Mouse (Mus musculus): ENCODE results near the gene Sfmbt2. TPM values are rescaled to one million over a fixed set of nuclear protein-coding genes. Genes with fewer than 3 reads are reported as not detected.

Sfmbt2 gene
- total and polyA plus RNA-seq, 3 experiments, result 0.06 to 0.39 (median 0.25) TPM

GRCm38 (mm10) chr2:10372776-10373507, 2.6 kb downstream of the Sfmbt2 start:
- H3K79me2 ChIP-seq (replicated peaks; ENCODE audit: control insufficient read depth, insufficient read depth, low read length), result no peaks in the 10 kb centered on the region
- DNase-seq, result peak in 1 of 2 experiments; percentile 34
- TF ChIP-seq CTCF (IDR thresholded peaks at IDR 0.05) (no peak), EP300 (IDR thresholded peaks at IDR 0.05; ENCODE audit: insufficient read depth, low read depth, low read length) (no peak), POLR2A (IDR thresholded peaks at IDR 0.05; ENCODE audit: insufficient read depth, low read depth, low read length) (no peak)
- H3K4me1 ChIP-seq (ENCODE audit: control insufficient read depth, insufficient read depth, low read length), result peaks cover 5% of the 10 kb centered on the region
- no peak overlapping the region for H3K9ac ChIP-seq (ENCODE audit: low read depth, low read length)
- no peaks in the 10 kb centered on the region for H3K36me3 ChIP-seq (ENCODE audit: control insufficient read depth, insufficient read depth, low read length)
- H3K27me3 ChIP-seq (ENCODE audit: control insufficient read depth, insufficient read depth, low read length), result peaks cover 23% of the 10 kb centered on the region
- WGBS, result under 1% methylated on average over 33 of the region's 35 CpGs
- intact Hi-C loops (cut with DNase I), result no loop called here
- peak overlapping the region; percentile 52 for H3K4me3 ChIP-seq
- no peak overlapping the region for H3K27ac ChIP-seq

DNA sequence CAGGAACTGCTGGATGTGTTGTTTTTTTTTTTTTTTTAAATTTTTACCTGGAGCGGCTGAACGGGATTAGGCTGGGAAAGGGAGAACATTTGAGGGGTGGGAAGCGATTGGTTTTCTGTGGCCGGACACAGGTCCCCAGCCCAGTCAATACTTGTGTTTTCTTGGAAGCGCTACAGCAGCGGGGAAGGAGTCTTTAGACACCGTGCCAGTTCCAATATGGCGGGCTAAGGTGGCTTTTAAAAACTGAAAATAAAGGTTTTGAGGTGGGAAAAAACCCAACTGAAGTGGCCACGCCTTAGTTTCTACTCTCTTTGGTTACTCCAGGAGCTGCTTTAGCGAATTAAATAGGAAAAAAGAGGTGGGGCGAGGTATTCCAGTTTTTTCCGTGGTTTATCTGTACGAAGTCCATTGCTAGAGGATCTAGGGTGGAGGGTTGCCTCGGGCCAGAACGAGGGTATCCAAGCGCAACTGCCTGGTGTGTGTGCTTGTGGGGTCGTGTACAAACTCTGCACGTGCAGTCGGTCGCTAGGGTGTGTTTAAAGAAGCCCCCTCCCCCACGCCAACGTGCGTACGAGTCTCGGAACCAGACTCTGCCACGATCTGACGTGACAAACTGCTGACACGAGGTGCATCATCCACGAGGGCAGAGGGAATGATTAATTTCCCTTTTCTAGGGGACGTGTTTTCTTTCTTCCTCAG, 3.3 kb downstream of the Sfmbt2 start:
- Histone ChIP-seq H3K36me3 (ENCODE audit: control insufficient read depth, insufficient read depth, low read length) (no peaks in the 10 kb centered on the region), H3K9ac (ENCODE audit: low read depth, low read length) (no peak overlapping the region), H3K27me3 (ENCODE audit: control insufficient read depth, insufficient read depth, low read length) (peaks cover 23% of the 10 kb centered on the region), H3K79me2 (replicated peaks; ENCODE audit: control insufficient read depth, insufficient read depth, low read length) (no peaks in the 10 kb centered on the region), H3K4me3 (peak overlapping the region; percentile 52), H3K4me1 (ENCODE audit: control insufficient read depth, insufficient read depth, low read length) (peaks cover 5% of the 10 kb centered on the region), H3K27ac (no peak overlapping the region)
- intact Hi-C loops (cut with DNase I), result no loop called here
- peak in 1 of 2 experiments; percentile 22 for DNase-seq
- 1% methylated on average over 30 of the region's 30 CpGs for WGBS
- TF ChIP-seq CTCF (IDR thresholded peaks at IDR 0.05), result no peak
- TF ChIP-seq EP300 (IDR thresholded peaks at IDR 0.05; ENCODE audit: insufficient read depth, low read depth, low read length), result no peak
- no peak for TF ChIP-seq POLR2A (IDR thresholded peaks at IDR 0.05; ENCODE audit: insufficient read depth, low read depth, low read length)

DNA sequence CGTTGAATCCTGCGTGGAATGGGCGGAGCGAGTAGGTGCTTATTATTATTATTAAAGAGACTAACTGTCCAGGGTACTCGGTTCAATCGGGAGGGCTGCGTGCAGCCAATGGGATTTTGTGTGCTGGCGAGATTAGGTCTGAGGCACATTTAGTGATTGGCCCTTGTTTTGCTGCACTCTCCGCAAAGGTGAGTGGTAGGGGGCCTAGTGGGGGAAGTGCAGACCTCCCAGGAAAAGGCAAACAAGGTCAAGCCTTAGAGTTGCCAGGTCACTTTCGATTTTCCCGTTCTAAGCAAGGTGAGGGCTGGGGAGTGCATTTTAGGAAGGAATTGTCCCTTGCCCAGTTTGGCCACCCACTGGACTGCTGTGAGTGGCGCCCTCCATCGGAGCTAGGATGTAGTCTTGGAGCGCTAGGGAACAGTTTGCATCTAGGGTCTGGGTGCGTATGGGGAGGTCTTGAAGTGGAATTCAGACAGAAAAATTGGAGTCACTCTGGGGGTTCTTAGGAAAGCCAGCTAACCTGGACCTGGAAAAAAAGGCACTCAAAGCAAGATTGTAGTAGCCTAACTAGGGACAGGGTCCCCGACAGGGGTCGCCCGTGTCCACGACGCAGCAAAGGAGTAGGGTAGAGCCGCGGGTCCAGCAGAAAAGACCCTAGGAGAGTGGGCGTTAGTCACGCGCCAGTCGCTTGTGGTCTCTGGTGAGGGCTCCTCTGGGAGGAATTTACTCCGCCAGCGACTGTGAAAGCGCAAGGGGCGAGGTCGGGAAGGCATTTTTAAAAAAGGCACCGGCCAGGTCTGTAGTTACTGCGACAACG, 4.1 kb downstream of the Sfmbt2 start:
- TF ChIP-seq CTCF (IDR thresholded peaks at IDR 0.05) (peak; percentile 45), EP300 (IDR thresholded peaks at IDR 0.05; ENCODE audit: insufficient read depth, low read depth, low read length) (no peak)
- intact Hi-C loops (cut with DNase I), result no loop called here

GRCm38 (mm10) chr2:10375024-10375372, 4.7 kb downstream of the Sfmbt2 start:
- Histone ChIP-seq H3K79me2 (replicated peaks; ENCODE audit: control insufficient read depth, insufficient read depth, low read length) (no peaks in the 10 kb centered on the region), H3K4me1 (ENCODE audit: control insufficient read depth, insufficient read depth, low read length) (peaks cover 5% of the 10 kb centered on the region), H3K27me3 (ENCODE audit: control insufficient read depth, insufficient read depth, low read length) (peaks cover 21% of the 10 kb centered on the region), H3K4me3 (peak overlapping the region; percentile 52), H3K9ac (ENCODE audit: low read depth, low read length) (no peak overlapping the region), H3K27ac (no peak overlapping the region), H3K36me3 (ENCODE audit: control insufficient read depth, insufficient read depth, low read length) (no peaks in the 10 kb centered on the region)
- intact Hi-C loops (cut with DNase I), result no loop called here
- DNase-seq, result peak in 1 of 2 experiments; percentile 30
- WGBS, result under 1% methylated on average over 22 of the region's 22 CpGs
- TF ChIP-seq POLR2A (IDR thresholded peaks at IDR 0.05; ENCODE audit: insufficient read depth, low read depth, low read length) (no peak), EP300 (IDR thresholded peaks at IDR 0.05; ENCODE audit: insufficient read depth, low read depth, low read length) (no peak), CTCF (IDR thresholded peaks at IDR 0.05) (no peak)

More for the DNA sequence above, 4.1 kb downstream of the Sfmbt2 start:
- under 1% methylated on average over 34 of the region's 34 CpGs for WGBS
- DNase-seq, result peak in 1 of 2 experiments; percentile 34
- Histone ChIP-seq H3K79me2 (replicated peaks; ENCODE audit: control insufficient read depth, insufficient read depth, low read length) (no peaks in the 10 kb centered on the region), H3K9ac (ENCODE audit: low read depth, low read length) (no peak overlapping the region), H3K4me1 (ENCODE audit: control insufficient read depth, insufficient read depth, low read length) (peaks cover 5% of the 10 kb centered on the region), H3K27me3 (ENCODE audit: control insufficient read depth, insufficient read depth, low read length) (peaks cover 23% of the 10 kb centered on the region), H3K36me3 (ENCODE audit: control insufficient read depth, insufficient read depth, low read length) (no peaks in the 10 kb centered on the region), H3K27ac (no peak overlapping the region), H3K4me3 (peak overlapping the region; percentile 52)

DNA sequence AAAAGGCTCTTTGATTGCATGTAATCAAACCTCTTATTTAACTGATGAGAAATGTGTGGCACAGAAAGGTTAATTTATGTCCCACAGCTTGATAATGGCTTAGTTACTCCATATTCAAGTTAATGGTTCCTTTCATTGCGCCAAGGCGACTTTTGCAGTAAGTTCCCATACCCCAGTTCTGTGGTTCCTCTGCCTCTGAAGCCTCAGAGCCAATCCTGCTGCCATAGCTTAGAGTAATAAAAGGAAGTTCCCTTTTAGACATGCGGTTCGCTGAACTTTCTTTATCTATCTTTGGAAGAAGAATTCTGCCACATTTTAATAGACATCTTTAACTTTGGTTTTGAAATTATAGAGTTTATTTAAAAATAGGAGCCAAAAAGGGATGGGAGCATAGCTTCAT, 19.7 kb downstream of the Sfmbt2 start:
- Histone ChIP-seq H3K79me2 (replicated peaks; ENCODE audit: control insufficient read depth, insufficient read depth, low read length) (no peaks in the 10 kb centered on the region), H3K9ac (ENCODE audit: low read depth, low read length) (no peak overlapping the region), H3K27me3 (ENCODE audit: control insufficient read depth, insufficient read depth, low read length) (no peaks in the 10 kb centered on the region), H3K4me1 (ENCODE audit: control insufficient read depth, insufficient read depth, low read length) (no peaks in the 10 kb centered on the region), H3K4me3 (no peak overlapping the region), H3K27ac (no peak overlapping the region), H3K36me3 (ENCODE audit: control insufficient read depth, insufficient read depth, low read length) (no peaks in the 10 kb centered on the region)
- 73% methylated on average over 4 of the region's 4 CpGs for WGBS
- DNase-seq, result no peak
- intact Hi-C loops (cut with DNase I), result no loop called here
- no peak for TF ChIP-seq EP300 (IDR thresholded peaks at IDR 0.05; ENCODE audit: insufficient read depth, low read depth, low read length)
- TF ChIP-seq POLR2A (IDR thresholded peaks at IDR 0.05; ENCODE audit: insufficient read depth, low read depth, low read length), result no peak
- no peak for TF ChIP-seq CTCF (IDR thresholded peaks at IDR 0.05)

Data from heart, adult 2 months (tissue).